Mouse (Mus musculus) bone marrow, adult 2 months (tissue): Measurements from ENCODE around the gene Dusp3.

Source experiments
- CTCF ChIP-seq: fragments of 200-500 bp; IDR thresholded peaks from 2 replicates; pipeline ENCODE4 v1.5.1; 2011; ENCODE audit warnings: low read length, control low read depth; ENCODE audit not compliant: control insufficient read depth, insufficient read depth
- POLR2A ChIP-seq: fragments of 200-500 bp; IDR thresholded peaks from 2 replicates; pipeline ENCODE4 v1.6.1; 2011; ENCODE audit warnings: low read depth, mild to moderate bottlenecking, control low read depth, low read length, borderline replicate concordance; ENCODE audit not compliant: control insufficient read depth

GRCm38 (mm10) chr11:102031149-102031548 lies 44.3 kb upstream of the Dusp3 start:
- TF ChIP-seq POLR2A (no peak), CTCF (no peak)
